Mouse (Mus musculus) lung, adult 2 months (tissue): Measurements from ENCODE around the gene Slc12a7. TPM values are rescaled to one million over a fixed set of nuclear protein-coding genes. Genes with fewer than 3 reads are reported as not detected.

Experiments
- DNase-seq: peaks from one replicate; pipeline ENCODE4 v3.0.0; 2022
- H3K4me1 ChIP-seq: fragments of 200-500 bp; 2 replicates; pipeline ENCODE4 v1.6.1; 2011; ENCODE audit warnings: low read length; ENCODE audit not compliant: control insufficient read depth, insufficient read depth
- H3K4me3 ChIP-seq: fragments of 200-500 bp; replicated peaks from 2 replicates; pipeline ENCODE3; 2011; ENCODE audit warnings: low read depth, mild to moderate bottlenecking, control low read depth, low read length; ENCODE audit errors: extremely low read depth
- CTCF ChIP-seq: fragments of 200-500 bp; IDR thresholded peaks from 2 replicates; pipeline ENCODE4 v1.5.1; 2011; ENCODE audit warnings: mild to moderate bottlenecking, low read length, control low read depth; ENCODE audit not compliant: insufficient read depth
- POLR2A ChIP-seq: fragments of 200-500 bp; IDR thresholded peaks from 2 replicates; pipeline ENCODE4 v1.6.1; 2011; ENCODE audit warnings: low read depth, mild to moderate bottlenecking, control low read depth, low read length, borderline replicate concordance; ENCODE audit errors: extremely low read depth
- WGBS: fragments of 180-500 bp; shearing (Covaris S2); methylation state at CpG from one replicate; pipeline ENCODE4 v1.1.7; 2018; 5-methylcytosine and 5-hydroxymethylcytosine counted together
- polyA plus RNA-seq: library from polyadenylated mRNA; depleted of rRNA; stranded (reverse); fragments of >200 nt; gene quantifications from 2 replicates; pipeline ENCODE4 v1.2.3, GENCODE M21; 2012

Gene Slc12a7
- polyA plus RNA-seq, 1 experiment: 69.9 TPM

DNA sequence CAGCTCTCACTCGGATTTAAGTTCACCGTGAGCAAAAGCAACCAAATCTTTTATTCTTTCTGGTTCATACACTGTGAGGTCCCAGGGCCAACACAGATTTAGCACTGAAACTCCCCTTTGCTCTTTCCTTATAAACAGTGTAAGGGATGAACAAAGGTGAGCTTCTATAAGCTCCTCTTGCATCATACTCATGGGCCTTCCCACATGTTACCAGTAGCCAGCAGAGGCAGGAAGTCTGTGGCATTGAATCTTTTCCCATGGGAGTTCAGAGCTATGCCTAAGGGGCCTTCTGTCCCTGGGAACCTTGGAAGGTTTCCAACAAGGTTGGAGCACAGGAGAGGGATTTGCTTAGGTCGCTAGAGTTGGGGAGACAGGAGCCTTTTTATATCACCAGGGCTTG, 20.7 kb upstream of the Slc12a7 start:
- DNase-seq: no peak
- WGBS: 71% methylated on average over 3 of the region's 3 CpGs
- no peaks in the 10 kb centered on the region for H3K4me1 ChIP-seq
- no peak for TF ChIP-seq POLR2A
- no peak for TF ChIP-seq CTCF
- H3K4me3 ChIP-seq: no peak overlapping the region

DNA sequence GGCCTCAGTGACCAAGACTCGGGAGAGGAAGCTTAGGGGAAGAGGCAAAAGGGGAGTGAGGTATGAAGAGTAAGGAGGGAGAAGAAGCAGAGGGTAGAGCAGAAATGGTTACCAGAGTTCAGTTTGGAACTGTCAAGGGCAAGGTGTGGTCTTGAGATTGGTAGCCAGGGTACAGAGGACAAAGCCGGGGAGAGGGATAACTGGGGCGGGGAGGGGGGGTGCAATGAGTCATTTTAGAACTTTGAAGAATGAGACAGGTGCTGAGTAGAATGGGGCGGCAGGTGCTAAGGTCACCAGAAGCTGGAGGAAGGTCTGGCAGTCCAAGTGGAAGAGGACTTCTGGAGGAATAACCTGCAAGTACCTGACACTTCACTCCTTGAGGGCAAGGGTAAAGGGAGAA, 19.7 kb upstream of the Slc12a7 start:
- no peak for DNase-seq
- WGBS: 85% methylated on average over 4 of the region's 4 CpGs
- no peak overlapping the region for H3K4me3 ChIP-seq
- TF ChIP-seq CTCF (no peak), POLR2A (no peak)
- no peaks in the 10 kb centered on the region for H3K4me1 ChIP-seq

DNA sequence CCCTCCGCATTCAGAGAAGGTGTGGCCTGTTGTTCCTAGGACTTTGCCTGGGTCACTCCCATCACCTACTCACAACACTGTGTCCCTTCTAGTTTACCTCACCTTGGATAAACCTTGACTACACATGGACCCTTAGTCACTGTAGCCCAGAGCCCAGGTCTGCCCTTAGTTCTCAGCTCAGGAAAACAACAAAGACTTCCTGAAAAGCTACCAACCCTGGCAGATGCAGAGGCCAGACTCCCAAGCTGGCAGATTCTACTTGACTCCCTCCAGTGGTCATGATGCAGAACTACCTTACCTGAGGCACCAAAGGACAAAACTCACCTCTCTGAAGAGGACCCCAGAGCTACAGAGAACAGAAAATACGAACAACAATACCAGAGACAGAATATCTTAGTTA, 18.9 kb upstream of the Slc12a7 start:
- TF ChIP-seq CTCF: peak; percentile 56; the same call in 1 of the 2 replicates
- TF ChIP-seq POLR2A: no peak
- H3K4me3 ChIP-seq: no peak overlapping the region
- WGBS: 63% methylated on average over 2 of the region's 2 CpGs
- no peak for DNase-seq
- H3K4me1 ChIP-seq: no peaks in the 10 kb centered on the region

DNA sequence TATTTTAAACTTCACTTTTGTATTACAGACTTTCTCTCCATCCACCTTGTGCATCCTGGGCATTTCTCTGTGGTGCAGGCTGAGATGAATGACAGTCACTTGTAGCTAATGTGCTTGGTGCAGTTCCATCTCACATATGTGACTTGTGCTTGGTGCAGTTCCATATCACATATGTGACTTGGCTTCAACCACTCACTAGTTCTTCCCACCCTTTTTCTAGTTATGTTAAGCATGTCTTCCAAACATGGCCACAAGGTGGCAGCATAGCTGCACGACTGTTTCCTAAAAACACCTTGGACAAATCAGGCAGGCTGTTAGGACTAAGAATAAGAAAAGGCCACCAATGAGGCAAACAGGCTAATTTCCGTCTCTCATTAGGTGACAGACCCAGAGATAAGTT, 14.7 kb upstream of the Slc12a7 start:
- WGBS: 3% methylated on average over 2 of the region's 2 CpGs

DNA sequence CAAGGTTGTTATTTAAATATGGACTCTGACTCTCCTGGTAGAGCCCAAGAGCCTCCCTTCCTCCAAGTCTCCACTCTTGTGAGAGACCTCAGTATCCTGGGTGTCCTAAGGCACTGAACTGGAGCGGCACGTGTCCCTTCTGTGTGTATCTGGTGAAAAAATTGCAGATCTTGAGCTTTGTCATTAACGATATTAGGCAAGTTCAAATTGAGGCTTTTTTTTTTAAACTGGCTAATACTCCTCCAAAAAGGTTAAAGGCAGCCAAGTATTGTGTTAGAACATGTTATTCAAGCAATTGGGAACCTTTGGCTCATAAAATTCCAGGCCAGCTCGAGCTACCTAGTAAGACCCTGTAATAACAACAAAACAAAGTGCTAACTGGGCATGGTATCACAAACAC, 12.7 kb upstream of the Slc12a7 start:
- no peak overlapping the region for H3K4me3 ChIP-seq
- WGBS: 86% methylated on average over 4 of the region's 4 CpGs
- DNase-seq: no peak
- no peak for TF ChIP-seq CTCF
- TF ChIP-seq POLR2A: no peak
- no peaks in the 10 kb centered on the region for H3K4me1 ChIP-seq

More for the DNA sequence above, 14.7 kb upstream of the Slc12a7 start:
- Histone ChIP-seq H3K4me1 (no peaks in the 10 kb centered on the region), H3K4me3 (no peak overlapping the region)
- peak; percentile 80 for DNase-seq
- no peak for TF ChIP-seq POLR2A
- TF ChIP-seq CTCF: peak; percentile 48; the same call in 1 of the 2 replicates

DNA sequence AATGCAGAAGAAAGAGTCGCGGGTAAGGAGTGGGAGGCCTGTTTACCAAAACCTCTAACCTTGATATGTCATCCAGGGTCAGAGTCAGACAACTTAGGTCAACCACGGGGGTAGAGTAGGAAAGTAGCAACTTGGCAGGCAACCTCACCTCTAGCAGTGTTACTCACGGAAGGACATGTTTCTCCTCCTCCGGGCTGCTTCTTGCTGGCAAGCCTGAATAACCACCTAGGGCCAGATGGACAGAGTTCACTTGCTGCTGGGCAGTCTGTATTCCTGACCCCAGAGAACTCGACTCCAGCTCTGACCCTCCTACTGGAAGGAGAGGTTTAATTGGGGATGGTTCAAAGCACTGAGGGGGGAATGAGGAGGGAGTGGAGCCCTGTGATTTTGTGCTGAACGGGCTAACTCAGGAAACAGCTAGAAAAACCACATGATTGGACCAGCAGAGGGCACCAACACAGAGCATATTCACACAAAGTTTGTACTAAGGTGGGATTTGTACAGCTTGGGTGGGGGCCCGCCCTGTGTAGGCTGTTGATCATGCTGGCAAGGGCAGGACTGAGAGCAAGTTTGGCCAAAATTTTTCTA, 9.7 kb upstream of the Slc12a7 start:
- peak; percentile 44 for DNase-seq
- Histone ChIP-seq H3K4me3 (no peak overlapping the region), H3K4me1 (peaks cover 2% of the 10 kb centered on the region; the same call in 1 of the 2 replicates)
- TF ChIP-seq POLR2A (no peak), CTCF (peak; percentile 43; the same call in 1 of the 2 replicates)
- 30% methylated on average over 8 of the region's 8 CpGs for WGBS

DNA sequence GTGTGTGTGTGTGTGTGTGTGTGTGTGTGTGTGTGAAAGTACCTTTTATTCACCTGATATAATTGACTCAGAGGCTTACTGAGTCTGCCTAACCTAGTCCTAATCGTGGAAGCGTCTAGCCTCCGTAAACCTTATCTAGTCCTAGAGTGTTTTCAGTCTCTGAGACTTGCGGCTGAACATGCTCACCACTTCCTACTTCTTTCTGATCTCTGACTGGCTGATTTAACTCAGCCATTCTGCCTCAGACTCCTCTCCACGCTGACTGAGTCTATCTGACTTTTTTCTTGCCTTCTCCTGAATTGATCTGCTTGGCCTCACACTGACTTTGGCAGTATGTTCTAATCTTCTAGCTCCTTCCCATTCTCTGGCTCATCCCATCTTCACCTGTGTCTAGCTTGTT, 7.6 kb upstream of the Slc12a7 start:
- 70% methylated on average over 5 of the region's 5 CpGs for WGBS
- Histone ChIP-seq H3K4me3 (no peak overlapping the region), H3K4me1 (peaks cover 2% of the 10 kb centered on the region; the same call in 1 of the 2 replicates)
- TF ChIP-seq POLR2A (no peak), CTCF (no peak)
- DNase-seq: no peak

DNA sequence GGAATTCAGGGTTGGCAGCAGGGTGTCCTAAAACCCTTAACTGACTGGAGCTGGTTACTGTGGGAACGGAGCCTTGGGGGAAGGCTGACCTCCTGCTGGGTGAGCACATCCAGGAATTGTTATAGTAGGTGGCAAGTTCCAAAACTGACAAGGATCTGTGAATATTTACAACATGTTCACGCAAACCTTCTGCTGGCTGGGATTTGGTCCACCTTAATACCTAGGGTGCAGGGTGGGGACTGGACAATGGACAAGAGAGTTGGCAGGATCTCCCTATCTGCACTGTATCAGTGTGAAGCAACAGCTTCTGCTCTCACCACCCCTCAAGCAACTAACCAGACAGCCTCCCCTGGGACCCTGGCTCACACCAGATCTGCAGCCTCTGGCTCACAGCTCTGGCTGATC, 5.3 kb upstream of the Slc12a7 start:
- Histone ChIP-seq H3K4me3 (no peak overlapping the region), H3K4me1 (peaks cover 6% of the 10 kb centered on the region; the same call in 1 of the 2 replicates)
- TF ChIP-seq POLR2A (no peak), CTCF (no peak)
- DNase-seq: no peak
- 49% methylated on average over 2 of the region's 2 CpGs for WGBS

DNA sequence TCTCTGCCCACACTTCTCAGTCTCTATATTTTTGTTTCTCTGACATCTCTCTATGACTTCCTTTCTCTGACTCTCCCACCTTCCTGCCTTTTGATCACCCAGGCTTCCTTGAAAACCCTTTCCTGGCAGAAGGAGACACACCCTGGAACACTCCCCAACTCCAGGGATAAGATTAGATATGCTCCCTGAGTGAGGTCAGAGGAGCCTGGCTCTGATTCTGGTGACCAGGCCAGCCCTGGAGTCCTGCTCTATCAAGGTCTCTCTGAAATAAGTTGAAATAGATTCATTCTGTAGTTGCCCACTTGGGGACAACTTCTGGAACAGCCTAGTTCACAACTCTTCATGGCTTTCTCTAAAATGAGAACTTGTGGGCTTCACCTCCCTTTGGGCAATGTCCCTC, 4.3 kb upstream of the Slc12a7 start:
- peaks cover 11% of the 10 kb centered on the region; the same call in 1 of the 2 replicates for H3K4me1 ChIP-seq
- H3K4me3 ChIP-seq: no peak overlapping the region
- DNase-seq: no peak
- no peak for TF ChIP-seq CTCF

DNA sequence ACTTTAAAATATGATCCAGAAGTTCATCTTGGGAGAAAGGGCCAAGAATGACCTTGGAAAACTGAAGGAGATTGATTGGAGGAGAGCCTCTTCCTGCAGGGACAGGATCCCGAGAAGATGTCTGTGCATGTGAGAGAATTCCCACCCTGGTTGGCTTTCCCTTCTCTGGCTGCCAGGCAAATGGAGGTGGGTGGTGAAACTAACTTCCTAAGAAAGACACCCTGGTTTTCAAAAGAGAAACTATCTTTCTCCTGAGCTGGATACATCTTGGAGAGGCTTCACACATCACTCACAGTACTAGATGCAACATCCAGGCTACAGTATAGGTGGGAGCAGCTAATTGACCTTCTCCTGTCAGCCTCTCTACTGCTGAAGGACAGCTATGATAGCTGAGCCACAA, 2.0 kb upstream of the Slc12a7 start:
- 77% methylated on average over 1 of the region's 1 CpGs for WGBS
- no peak for DNase-seq
- no peak overlapping the region for H3K4me3 ChIP-seq
- TF ChIP-seq POLR2A (no peak), CTCF (no peak)
- peaks cover 11% of the 10 kb centered on the region; the same call in 1 of the 2 replicates for H3K4me1 ChIP-seq
